Mouse (Mus musculus) spleen, adult 12 weeks (tissue): ENCODE data around the gene Sdk2.
A peak's percentile ranks its signal among the peaks of the same experiment; 100 is the strongest.

Source experiments
- DNase-seq: peaks from one replicate; pipeline ENCODE4 v3.0.0; 2022; ENCODE audit warnings: low spot score

Gene Sdk2

GRCm38 (mm10) chr11:113766284-113766985 lies 300.4 kb downstream of the Sdk2 start:
- DNase-seq, result no peak

GRCm38 (mm10) chr11:113764132-113764849 lies 302.6 kb downstream of the Sdk2 start:
- DNase-seq, result no peak

GRCm38 (mm10) chr11:113763449-113763848 lies 303.4 kb downstream of the Sdk2 start:
- DNase-seq, result no peak

- DNase-seq, result no peak
Observed at GRCm38 (mm10) chr11:113762136-113762797, 304.6 kb downstream of the Sdk2 start.

GRCm38 (mm10) chr11:113761646-113762045 lies 305.2 kb downstream of the Sdk2 start:
- no peak for DNase-seq

- DNase-seq, result no peak
Observed at GRCm38 (mm10) chr11:113760476-113760875, 306.4 kb downstream of the Sdk2 start.

GRCm38 (mm10) chr11:113758851-113759250 lies 308.0 kb downstream of the Sdk2 start:
- DNase-seq, result no peak

GRCm38 (mm10) chr11:113756578-113756977 lies 310.3 kb downstream of the Sdk2 start:
- no peak for DNase-seq

GRCm38 (mm10) chr11:113755878-113756277 lies 311.0 kb downstream of the Sdk2 start:
- no peak for DNase-seq

GRCm38 (mm10) chr11:113754845-113755244 lies 312.0 kb downstream of the Sdk2 start:
- DNase-seq, result no peak

- DNase-seq, result no peak
Observed at GRCm38 (mm10) chr11:113752685-113753430, 314.0 kb downstream of the Sdk2 start.

- DNase-seq, result no peak
Observed at GRCm38 (mm10) chr11:113752158-113752661, 314.6 kb downstream of the Sdk2 start.

- DNase-seq, result peak; percentile 71
Observed at GRCm38 (mm10) chr11:113751484-113752084, 315.3 kb downstream of the Sdk2 start, which contains the start of gene Cdc42ep4. Gene Cdc42ep4, minus strand, starts transcription at chr11:113751881.

GRCm38 (mm10) chr11:113750571-113751483 lies 316.0 kb downstream of the Sdk2 start:
- peak; percentile 76 for DNase-seq

- DNase-seq, result peak; percentile 60
Observed at GRCm38 (mm10) chr11:113749749-113750351, 317.0 kb downstream of the Sdk2 start.

- peak; percentile 26 for DNase-seq
Observed at GRCm38 (mm10) chr11:113748797-113749521, 317.9 kb downstream of the Sdk2 start.

- DNase-seq, result no peak
Observed at GRCm38 (mm10) chr11:113747725-113748380, 319.0 kb downstream of the Sdk2 start.

GRCm38 (mm10) chr11:113747056-113747455 lies 319.8 kb downstream of the Sdk2 start:
- peak; percentile 9 for DNase-seq

- DNase-seq, result no peak
Observed at GRCm38 (mm10) chr11:113745961-113746360, 320.9 kb downstream of the Sdk2 start.
